Mouse (Mus musculus) testis, postnatal 10 days (tissue): ENCODE measurements at regions not wholly inside any gene's neighbourhood (a gene's known extent, or its start where the extent isn't known, plus 50 kb on each side); places are given as distances from the start of the nearest gene placed in this dataset.

Experiments
- DNase-seq: peaks from one replicate; pipeline ENCODE4 v3.0.0; 2021; ENCODE audit warnings: low spot score

DNA sequence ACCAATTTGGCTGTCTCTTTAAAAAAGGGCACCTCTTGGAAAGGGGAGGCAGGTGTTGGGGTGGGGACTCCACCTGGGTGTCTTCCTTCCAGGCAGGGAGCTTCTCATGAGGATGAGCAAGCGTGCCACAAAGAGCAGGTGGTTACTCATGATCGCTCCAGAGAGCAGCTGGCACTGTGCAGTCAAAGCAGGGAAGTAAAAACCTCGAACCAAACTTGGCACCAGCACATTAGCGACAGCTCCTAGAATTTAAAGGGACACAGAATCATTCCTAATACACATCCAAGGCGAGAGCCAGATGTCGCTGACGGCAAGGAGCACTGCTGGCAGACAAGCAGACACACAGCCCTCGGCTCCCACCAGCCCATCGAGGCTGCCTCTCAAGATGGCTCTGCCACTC lies 70.4 kb downstream of the Irx5 start:
- no peak for DNase-seq

DNA sequence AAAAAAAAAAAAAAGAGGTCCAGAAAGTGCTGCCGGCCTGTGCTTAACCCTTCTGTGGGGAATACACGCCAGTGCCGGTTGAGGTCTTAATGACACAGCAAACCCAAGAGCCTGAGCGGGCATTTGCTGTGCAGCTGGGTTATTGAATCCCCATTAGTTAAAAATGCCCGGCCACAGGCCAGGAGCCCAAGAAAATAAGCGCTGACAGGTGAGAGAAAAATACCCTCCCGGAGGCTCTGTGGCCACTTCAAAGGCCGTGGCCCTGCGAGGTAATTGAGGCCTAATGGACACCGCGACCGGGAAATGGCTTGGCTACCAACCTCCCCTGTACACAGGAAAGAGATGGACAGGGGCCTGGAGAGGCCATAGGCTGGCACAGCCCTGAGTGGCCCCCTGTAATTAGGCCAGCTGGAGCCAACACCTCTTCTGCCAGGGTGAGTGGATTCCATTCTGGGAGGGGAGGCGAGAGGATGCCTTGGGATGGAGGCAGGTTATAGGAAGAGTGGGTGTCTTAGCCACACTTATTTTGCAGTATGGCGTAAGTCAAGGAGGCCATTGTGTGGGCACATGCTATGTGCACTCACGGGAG lies 79.7 kb downstream of the Irx5 start:
- no peak for DNase-seq

DNA sequence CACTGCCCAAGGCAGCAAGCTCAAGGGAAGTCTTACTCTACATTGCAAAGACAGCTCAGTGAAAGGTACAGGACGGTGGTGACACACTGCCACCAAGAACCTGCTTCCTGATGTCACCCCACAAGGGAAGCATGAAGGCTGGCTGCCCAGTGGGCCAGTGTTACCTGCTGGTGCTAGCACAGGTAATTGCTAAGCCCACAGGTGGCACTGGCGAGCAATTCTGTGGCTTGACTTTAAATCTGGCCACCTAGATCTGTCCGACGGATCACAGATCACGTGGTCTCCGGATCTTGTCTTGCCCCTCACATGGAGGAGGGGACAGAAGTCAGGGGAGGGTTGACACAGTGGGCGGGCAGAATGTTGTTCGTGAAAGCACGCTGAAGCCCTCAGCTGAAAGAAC lies 80.9 kb downstream of the Irx5 start:
- no peak for DNase-seq

DNA sequence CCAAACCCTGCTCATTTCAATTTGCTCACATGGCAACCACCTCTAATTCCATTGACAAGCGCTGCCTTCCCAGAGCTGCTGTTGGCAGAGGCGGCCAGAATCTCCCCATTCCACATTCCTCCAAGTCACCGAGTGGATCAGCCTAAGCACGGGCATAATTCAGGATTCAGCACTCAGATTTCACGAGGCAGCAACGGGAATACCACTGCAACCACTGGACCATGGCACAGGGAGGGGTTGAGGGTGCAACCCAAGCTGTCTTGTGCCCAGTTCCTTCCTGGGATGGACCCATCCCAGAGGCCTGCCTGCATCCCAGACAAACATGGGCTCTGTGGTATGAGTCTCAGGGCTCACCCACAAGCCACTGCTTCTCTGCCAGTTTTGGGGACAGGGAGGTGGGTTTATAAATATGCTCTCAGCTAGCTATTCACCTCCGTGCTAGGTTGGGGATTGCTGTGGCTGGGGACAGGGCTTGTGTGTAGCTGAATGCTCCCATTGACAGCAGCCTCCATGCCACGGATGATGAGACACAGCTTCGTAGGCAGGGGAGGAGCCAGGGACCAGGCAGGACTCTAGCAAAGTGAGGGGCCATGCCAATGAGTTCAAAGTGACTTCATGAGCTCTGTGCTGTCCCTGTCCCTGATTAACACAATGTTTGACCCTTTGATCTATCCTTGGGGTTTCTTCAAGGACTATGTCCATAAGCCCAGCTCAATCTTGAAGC lies 82.5 kb downstream of the Irx5 start:
- DNase-seq = no peak

DNA sequence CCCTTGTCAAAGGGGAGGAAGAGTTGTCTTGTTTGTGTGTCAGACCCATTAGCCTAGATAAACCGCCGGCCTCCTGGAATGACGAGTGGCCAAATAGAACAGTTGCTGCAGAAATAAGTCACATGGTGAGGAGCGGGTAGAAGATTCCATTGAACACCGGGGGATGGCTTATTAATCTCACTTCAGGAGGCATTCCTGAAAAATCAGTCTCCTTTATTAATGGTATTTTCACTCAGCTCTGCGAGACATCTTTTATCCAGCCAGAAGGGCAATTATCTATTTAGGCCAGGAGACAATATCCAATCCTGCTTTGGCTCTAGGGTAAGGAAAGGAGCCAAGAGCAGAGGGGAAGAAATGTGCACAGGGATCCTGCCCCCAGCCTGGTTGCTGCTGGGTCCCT lies 84.7 kb downstream of the Irx5 start:
- DNase-seq = no peak

DNA sequence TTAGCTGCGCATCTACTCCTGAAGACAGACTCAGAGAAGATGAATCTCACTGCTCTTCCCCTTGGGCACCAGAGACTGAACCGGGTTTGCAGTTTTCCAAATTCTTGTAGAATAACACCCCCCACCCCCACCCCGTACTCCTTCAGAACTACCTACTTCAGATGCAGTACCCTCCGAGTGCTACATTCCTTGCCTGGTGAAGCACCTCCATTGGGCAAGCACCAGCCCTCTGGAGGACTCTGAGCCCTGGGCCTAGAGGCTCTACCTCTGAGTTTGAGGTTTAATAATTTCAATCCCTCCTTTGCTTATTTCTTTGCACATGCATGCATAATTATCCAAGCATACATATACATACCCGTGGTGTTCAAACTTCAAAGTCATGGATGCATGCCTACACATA lies 101.9 kb downstream of the Irx5 start:
- no peak for DNase-seq

DNA sequence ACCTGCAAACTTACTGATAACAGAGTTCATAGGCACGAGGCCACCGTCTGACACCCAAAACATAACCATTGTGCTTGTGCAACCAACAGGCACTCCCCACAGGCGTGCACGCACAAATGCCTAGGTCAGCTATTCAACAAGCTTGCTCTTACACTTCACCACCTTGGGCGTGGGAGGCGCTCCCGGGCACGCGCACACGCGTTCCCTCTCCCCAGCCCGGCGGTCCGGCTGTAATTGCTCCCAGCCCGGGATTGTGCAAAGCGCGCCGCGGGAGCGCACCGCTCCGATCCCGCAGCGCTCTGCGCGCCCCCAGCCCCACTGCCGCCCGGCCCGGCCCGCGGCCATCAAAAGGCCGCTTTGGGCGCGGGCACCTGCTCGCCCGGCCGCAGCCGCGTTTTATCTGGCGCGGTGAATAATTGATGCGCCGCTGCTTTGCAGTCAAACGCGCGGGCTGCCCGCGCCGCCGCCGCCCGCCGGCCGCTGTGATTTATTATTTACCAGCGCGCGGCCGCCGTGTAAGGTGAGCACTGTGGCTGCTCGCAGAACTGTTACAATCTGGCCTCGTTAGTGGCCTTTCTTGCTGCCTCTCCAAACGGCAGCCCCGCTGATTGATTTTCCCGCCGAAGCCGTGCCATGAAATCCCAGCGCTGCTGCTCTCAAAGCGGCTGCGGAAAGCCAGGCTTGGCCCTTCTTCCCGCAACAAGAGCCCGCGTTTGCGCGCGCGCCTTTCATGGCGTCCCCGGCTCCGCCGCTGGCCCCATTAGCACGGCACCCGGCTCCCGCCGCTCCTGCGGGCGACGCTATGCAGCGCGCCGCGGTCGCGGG lies 102.9 kb downstream of the Irx5 start:
- DNase-seq = peak; percentile 44

DNA sequence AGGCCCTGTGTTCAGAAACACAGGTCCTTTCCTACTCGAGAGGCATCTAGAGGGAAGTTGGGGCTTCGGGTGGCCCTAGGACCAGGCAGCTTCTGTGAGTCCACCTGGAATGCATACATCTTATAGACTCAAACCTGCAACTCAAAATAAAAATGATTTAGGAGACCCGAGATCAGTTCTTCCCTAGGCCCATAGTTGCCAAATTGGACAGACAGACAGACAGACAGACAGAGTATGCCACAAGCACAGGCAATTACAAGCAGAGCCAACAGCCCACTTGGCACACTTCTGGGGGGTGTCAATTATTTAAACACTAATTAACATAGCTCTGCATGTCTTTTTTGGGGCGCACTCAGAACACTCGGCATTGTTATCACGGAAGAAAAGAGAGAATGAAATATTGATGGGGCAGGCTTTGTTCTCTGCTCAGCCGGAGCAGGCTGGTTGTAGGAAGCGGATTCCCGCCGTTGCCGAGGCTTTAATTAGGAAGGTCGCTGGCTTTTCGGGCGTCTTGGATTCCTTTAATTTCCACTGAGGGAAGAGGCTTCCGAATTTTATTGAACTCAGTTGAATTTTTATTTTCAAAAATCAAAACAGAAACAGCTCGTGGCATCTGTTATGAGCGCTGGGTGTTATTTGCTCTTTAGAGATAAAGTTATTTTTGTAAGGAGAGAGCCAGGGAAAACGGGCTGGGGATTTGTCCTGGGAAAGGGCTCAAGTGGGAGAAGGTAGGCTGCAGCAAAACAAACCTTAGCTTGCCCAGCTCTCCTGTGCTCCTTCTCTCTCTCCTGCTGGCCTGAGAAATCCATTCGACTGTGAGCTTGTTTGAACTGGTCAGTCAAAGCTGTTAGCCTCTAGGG lies 111.9 kb downstream of the Irx5 start:
- no peak for DNase-seq

DNA sequence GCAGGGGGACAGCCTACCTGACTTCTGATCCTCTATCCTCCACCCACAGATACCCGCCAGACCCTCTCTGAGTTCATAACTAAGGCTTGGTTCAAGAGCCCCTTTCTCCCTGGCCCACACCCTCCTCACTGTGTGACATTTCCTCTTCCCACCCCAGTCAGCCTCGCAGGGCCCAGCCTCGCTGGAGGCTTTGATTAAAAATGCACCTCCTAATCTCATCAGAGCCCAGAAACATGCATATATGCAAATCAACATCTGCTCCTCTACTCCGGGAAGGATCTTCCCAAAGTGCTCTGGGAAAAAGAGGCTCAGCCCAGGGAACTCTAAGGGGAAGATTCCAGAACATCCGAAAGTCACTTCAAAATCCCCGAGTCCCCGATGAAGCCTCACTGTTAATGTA lies 114.8 kb downstream of the Irx5 start:
- DNase-seq = no peak

DNA sequence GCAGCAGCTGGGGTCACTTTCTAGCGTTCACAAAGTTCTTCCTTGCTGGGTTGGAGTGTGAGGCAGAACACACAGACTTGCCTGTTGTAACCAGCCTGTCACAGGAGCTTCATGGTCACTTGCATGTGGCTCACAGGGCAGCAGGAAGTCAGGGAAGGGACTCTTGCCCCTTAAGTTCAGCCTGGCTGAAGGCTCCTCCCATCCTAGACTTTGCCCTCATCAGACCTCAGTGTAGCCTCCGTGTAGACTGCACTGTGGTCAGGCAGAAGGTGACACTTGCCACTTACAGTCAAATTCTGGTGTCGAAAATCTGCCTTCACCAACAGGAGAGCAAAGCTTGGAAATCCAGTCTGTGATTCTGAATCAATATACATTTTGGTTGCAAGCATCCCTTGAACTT lies 115.4 kb downstream of the Irx5 start:
- DNase-seq = no peak

DNA sequence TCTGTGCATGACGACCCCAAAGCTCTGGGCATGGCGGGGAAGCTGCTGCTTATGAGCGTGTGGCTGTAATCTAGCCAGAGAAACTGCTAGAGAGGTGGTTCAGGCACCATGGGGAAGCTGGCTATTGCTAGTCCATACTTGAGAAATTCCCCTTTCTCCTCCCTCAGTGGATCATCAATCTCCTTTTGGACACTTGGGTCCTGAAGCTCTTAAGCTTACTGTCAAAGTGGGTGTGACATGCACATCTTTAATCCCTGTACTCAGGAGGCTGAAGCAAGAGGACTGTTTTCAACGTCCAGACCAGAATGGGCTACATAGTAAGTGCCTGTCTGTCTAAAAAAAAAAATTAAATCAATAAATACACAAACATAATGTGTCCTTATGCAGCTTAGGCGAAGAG lies 125.0 kb downstream of the Irx5 start:
- no peak for DNase-seq

DNA sequence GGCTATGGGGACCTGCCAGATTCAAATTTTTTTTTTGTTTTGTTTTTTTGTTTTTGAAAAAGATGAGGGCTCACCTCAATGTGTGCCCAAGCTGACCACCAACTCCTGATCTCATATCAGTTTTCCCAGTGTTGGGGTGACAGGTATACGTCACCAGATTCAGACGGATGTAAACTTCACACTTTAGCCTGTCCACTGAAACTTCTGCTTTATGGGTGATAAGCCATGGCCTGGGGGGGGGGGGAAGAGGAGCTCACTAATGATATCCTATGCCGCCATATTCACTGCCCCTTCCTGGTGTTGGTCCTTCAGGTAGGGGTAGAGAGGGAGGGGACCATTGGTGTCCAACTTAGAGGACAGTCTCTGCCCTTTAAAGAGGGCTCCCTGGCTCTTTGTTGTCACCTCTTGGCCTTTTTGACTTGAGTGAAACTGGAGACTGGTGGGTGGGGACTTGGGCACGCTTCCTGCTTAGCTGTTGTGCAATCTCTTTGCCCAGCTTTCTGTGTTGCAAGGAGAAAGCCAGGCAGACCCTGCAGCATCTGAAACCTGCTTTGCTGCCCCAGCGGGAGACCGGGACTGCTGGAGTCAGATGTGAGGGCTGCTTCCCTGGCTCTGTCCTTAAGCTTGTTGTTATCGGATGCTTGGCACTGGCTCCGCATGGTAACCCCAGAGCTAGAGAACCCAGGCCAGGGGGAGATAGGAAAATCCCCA lies 125.8 kb downstream of the Irx5 start:
- no peak for DNase-seq

DNA sequence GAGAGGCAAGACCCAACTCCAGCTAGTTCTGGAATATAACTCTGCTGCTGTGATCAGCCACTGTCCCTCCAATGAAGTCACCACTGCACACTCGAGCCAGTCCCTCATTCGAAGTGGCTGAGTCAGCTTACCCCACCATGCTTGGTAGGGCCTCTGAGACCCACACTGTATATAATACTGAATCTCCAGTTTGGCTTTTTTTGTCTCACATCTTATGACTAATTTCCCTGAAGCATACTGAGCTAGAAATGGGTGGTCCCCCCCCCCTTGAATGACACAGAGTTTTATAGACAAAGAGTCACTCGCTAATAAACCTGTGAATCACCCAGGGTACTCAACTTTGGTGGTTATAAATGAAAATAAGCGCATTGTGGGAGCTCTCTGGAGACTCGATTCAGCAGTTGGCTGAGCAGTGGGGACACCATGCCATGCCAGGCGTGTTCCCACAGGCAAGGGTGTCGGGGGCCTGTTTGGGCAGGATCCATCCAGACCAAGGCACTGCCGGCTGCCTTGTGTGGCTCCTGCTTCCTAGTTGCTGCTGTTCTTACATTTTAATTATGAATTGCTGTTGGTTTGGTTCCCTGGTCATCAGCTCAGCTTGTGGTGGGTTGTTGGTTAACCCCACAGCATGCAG lies 131.2 kb downstream of the Irx5 start:
- no peak for DNase-seq

DNA sequence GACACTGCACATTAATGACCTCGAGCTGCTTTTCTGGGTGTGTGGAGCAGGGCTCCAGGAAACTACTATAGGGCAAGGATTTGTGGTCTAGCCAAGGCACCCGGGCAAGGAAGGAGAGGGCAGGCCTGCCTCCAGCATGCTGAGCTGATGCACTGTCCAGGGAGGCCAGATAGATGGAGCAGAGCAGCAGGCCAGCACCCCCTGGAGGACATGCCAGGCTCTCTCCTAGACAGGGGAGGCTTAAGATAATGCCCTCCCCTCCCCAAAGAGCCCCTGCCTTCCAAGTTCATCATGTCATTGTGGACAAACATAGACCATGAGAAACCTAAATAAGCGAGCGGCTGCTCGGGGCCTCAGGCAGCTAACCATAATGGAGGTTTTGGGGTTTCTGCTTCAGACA lies 134.1 kb downstream of the Irx5 start:
- DNase-seq = no peak

DNA sequence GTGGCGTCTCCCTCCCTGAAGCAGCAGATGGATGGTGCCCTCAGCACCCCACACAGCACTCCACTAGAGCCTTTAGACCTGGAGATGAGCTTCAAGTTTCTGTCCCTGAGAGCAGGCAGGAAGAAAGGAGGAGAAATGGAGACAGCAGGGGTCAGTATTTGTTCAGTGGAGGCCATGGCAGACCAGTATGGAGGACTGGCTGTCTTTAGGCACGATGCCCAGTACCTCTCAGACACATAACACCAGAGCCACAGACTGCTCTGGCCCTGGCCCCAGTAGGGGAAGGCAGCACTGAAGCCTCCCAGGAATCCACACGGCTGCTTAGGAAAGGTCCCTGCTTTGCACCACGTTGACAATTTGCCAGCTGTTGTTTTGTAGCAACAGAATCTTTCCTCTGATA lies 136.0 kb downstream of the Irx5 start:
- DNase-seq = peak; percentile 45

DNA sequence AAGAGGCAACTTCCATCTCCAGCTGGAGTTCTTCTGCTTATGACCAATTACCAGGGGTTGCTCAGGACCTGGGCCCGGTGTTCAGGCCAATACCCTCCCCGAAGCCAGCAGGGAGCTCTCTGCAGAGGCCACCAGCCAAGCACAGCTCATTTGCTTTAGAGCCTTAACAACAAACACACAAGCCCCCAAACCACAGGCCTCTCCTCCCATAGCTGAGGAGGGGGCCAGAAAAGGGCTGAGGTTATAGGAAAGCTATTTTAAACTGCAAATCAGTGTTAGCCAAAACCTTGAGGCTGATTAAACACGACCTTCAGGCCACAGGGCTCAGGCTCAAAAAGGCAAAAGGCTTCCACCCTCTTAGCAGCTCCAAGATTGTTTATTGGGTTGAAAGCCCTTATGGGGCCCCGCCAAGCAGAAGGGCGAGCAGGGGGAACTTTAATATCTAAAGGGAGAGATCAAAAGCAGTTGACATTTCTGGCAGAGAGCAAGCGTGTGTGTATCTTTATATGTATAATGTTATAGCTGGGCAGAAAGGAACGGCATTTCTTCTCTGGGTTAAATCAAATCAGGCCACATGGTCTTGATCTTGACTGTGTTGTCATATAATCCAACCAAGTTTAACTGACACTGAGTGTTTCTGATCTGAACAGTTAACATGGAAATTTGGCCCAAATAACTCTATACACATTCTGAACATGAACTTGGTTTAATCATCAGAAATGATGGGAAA lies 148.3 kb downstream of the Irx5 start:
- DNase-seq = no peak

DNA sequence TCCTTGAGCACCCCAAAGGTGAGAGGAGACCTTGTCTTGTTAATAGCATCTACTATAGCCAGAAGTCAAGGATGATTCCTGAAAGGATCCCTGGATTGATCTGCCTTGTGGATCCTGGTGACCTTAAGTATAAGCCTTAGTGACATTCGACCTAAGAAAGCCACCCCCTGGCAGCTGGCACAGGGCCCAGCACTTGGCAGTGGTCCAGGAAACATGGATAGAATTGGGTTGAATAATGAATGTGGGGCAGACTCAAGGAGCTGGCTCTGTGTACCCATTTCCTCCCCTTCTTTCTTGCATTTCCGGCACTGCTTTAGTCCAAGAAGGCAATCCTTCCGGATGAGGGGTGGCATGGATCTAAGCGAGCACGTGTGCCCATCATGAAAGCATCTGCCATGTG lies 149.0 kb downstream of the Irx5 start:
- peak; percentile 50 for DNase-seq

DNA sequence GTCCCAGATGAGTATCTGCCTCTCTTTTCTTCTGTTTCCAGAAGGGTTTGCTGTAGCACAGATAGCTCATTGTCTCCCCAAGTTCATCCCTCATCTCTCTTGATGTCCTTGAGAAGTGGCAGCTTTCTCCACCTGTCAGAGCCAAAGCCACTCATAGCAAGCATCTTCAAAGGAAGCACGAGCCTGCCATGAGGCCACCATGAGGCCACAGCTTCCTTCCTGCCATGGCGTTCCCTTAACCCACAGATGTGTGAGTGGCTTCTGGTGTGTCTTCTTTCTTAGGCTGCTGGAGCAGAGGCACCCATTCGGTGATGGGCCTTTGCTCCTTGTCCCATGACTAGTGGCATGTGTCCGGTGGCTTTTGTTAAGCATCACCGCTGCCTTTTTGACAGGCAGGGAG lies 149.5 kb downstream of the Irx5 start:
- no peak for DNase-seq

DNA sequence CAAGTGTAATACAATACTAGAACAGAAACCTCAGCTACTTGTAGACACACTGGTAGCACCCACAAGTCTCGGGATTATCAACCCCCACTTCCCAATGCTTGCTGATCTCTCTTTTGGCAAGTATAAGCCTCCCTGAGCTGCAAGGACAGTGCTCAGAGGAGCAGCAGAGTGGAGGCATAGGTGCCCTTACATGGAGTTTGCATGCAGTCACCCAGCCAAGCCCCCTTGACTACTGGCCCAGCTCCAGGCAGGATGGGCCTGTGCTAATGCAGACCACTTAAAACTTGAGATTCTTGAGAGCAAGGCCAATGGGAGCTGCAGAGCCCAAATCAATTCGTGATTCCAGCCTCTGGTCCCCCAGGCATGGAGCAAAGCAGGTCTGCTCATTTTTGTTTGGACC lies 158.0 kb downstream of the Irx5 start:
- no peak for DNase-seq

DNA sequence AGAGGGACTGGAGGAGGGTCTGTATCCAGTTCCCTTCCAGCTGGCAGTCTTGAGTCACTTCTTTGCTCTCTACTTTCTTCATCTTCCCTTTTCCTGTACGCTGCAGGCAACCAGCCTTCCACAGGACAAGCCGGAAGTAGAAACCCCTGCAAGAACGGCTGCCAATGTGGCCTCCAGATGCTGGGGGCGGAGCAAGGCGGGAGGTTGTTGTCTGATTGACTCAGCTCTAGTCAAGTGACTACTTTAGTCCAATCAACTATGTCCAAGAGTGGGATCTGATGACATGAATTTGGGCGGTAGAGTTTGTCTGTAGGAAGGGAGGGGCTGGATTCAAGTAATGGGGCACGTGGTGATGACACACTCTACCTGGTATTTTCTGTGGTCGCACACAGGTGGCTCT lies 156.1 kb upstream of the Irx6 start:
- DNase-seq = peak; percentile 44

DNA sequence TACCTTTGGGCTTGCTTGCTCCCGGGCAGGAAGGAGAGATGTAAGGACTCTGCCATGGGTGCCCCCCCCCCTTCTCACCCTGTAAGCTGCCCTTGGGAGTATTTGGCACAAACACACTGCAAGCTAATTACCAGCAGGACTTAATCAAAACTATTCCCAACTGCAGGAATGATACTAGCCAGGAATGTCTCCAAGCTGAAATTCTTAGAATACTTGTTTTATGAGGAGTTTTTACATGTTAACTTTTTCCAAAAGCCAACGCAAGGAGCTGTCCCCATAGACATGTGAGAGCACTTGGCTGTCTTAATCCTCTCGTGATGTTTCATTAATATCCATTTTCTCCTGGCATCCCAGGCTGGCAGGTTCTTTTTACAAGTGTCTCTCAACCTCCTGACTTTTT lies 155.6 kb upstream of the Irx6 start:
- DNase-seq = no peak
